Mouse (Mus musculus) cerebellum, adult 2 months (tissue): ENCODE results near the gene Tph1.

ENCODE experiments used
- CTCF ChIP-seq: fragments of 200-500 bp; IDR thresholded peaks from 2 replicates; pipeline ENCODE4 v1.5.1; 2011; ENCODE audit warnings: low read depth, mild to moderate bottlenecking, control low read depth, low read length, moderate library complexity, borderline replicate concordance; ENCODE audit not compliant: insufficient read depth
- POLR2A ChIP-seq: fragments of 200-500 bp; IDR thresholded peaks from 2 replicates; pipeline ENCODE4 v1.6.1; 2011; ENCODE audit warnings: low read length, control low read depth, borderline replicate concordance; ENCODE audit not compliant: insufficient read depth

DNA sequence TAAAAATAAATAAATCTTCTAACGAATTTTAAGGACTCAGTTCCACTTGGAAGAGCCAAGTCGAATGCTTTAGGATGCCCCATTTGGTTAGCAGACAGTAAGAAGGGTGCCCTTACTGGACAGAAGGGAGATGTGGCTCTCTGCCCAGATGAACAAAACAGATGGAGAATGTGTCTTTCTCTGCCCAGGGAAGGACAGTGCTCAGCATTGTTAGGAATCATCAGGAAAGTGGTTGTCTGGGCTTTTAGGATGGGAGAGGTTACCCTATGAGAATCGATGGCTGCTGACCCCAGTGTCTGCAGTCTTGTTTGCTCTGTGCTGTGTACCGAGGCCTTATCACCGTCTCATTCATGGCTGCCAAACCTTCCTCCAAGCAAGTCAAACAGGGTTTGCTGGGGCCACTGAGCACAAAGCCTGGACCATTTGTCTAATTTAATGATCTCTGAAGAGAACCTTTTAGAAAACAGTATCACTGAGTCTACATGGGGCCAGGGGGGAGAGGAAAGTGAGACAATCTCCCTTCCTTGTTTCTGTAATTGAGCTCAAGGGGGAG lies 4.5 kb upstream of the Tph1 start:
- TF ChIP-seq POLR2A, result no peak
- TF ChIP-seq CTCF, result no peak
